Mouse (Mus musculus) forebrain, embryonic 16.5 days (tissue): ENCODE data around the gene Fgf22. TPM values are rescaled to one million over a fixed set of nuclear protein-coding genes. Genes with fewer than 3 reads are reported as not detected.

Experiments used
- ATAC-seq: fragments of 200-750 bp; cut with Nextera tagmentation; 2 replicates; pipeline ENCODE4 v1.8.0; 2017; ENCODE audit warnings: mild to moderate bottlenecking, moderate library complexity
- H3K27ac ChIP-seq: fragments of 300-500 bp; sonication (generic); 2 replicates; pipeline ENCODE4 v1.5.1; 2014; ENCODE audit warnings: low read length, control low read depth
- H3K27me3 ChIP-seq: fragments of 300-500 bp; sonication (generic); replicated peaks from 2 replicates; pipeline ENCODE4 v1.6.1; 2014; ENCODE audit warnings: low read length; ENCODE audit not compliant: control insufficient read depth, insufficient read depth
- H3K36me3 ChIP-seq: fragments of 300-500 bp; sonication (generic); 2 replicates; pipeline ENCODE4 v1.6.1; 2014; ENCODE audit not compliant: control insufficient read depth, insufficient read depth
- H3K4me1 ChIP-seq: fragments of 300-500 bp; sonication (generic); replicated peaks from 2 replicates; pipeline ENCODE4 v1.6.1; 2014; ENCODE audit warnings: low read length; ENCODE audit not compliant: control insufficient read depth, insufficient read depth
- H3K4me2 ChIP-seq: fragments of 300-500 bp; sonication (generic); 2 replicates; pipeline ENCODE4 v1.6.1; 2014; ENCODE audit warnings: mild to moderate bottlenecking, low read length, control low read depth
- H3K4me3 ChIP-seq: fragments of 300-500 bp; sonication (generic); replicated peaks from 2 replicates; pipeline ENCODE4 v1.5.1; 2014; ENCODE audit warnings: mild to moderate bottlenecking, low read length, control low read depth
- H3K9ac ChIP-seq: fragments of 300-500 bp; sonication (generic); replicated peaks from 2 replicates; pipeline ENCODE4 v1.6.1; 2014; ENCODE audit warnings: low read depth, low read length, control low read depth
- H3K9me3 ChIP-seq: fragments of 300-500 bp; sonication (generic); 2 replicates; pipeline ENCODE4 v1.6.1; 2016; ENCODE audit warnings: low read length; ENCODE audit not compliant: control insufficient read depth
- WGBS: fragments of 180-500 bp; shearing (Covaris S2); extraction: QIAGEN DNeasy Blood & Tissue Kit; methylation state at CpG from one replicate; pipeline ENCODE4 v1.1.7; 2014; 5-methylcytosine and 5-hydroxymethylcytosine counted together
- polyA plus RNA-seq: library from polyadenylated mRNA; unstranded; fragments of >200 nt; fragmentation: Nextera tagmentation; extraction: Ambion mirVana; gene quantifications from 2 replicates; pipeline ENCODE4 v1.2.1, GENCODE M21; 2015

The Fgf22 gene
- polyA plus RNA-seq, 1 experiment from 2014 or later: 0.73 TPM

DNA sequence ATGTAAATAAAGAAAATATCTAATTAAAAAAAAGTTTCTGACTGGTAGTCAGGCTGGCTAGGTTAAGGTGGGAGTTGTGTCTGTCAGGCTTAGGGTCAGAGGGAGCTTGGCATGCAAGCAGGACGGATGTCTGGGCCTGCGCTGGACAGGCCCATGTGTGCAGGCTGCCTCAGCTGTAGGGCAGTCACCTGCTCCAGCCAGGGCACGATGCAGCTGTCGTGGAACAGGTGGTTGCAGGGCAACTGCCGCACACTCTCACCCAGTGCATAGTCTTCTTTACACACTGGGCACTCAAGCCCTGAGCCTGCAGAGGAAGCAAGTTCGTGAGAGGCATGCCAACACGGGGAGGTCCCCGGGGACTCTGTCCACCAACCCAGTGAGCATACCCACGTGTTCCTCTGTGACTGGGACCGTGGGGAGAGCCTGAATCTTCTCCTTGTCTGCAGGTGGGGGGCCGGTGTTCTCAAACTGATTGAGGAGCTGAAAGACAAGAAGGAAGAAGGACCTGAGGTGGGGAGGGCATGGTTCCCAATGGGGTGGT is 5.8 kb downstream of the Fgf22 start:
- H3K4me2 ChIP-seq: no peak overlapping the region
- no peak overlapping the region for H3K9ac ChIP-seq
- H3K4me3 ChIP-seq: no peak overlapping the region
- no peak overlapping the region for H3K27ac ChIP-seq
- H3K9me3 ChIP-seq: no peaks in the 10 kb centered on the region
- ATAC-seq: no peak
- H3K4me1 ChIP-seq: peaks cover 13% of the 10 kb centered on the region
- H3K27me3 ChIP-seq: no peaks in the 10 kb centered on the region
- H3K36me3 ChIP-seq: peaks cover 31% of the 10 kb centered on the region
- WGBS: 98% methylated on average over 11 of the region's 11 CpGs

DNA sequence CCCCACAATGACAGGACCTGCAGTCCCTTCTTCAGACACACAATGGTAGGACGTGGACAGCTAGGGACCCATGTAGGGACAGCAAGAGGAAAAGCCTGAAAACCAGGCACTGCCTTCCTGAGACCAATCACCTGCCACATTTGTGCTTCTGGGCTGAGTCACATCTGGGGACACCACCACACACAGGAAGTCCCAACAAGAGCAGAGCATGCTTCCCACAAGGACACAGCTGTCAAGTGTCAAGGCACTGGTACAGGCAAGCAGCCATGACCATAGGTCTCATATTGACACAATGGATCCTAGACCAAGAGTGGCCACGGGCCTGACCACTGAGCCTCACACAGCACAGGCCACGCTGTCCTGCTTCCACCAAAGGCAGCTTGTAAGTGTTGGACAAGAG is 8.0 kb downstream of the Fgf22 start:
- H3K9me3 ChIP-seq: no peaks in the 10 kb centered on the region
- H3K4me1 ChIP-seq: peaks cover 23% of the 10 kb centered on the region
- H3K27ac ChIP-seq: no peak overlapping the region
- 91% methylated on average over 3 of the region's 3 CpGs for WGBS
- H3K36me3 ChIP-seq: peaks cover 28% of the 10 kb centered on the region
- no peak for ATAC-seq
- no peak overlapping the region for H3K9ac ChIP-seq
- H3K4me3 ChIP-seq: no peak overlapping the region
- no peaks in the 10 kb centered on the region for H3K27me3 ChIP-seq
- no peak overlapping the region for H3K4me2 ChIP-seq

DNA sequence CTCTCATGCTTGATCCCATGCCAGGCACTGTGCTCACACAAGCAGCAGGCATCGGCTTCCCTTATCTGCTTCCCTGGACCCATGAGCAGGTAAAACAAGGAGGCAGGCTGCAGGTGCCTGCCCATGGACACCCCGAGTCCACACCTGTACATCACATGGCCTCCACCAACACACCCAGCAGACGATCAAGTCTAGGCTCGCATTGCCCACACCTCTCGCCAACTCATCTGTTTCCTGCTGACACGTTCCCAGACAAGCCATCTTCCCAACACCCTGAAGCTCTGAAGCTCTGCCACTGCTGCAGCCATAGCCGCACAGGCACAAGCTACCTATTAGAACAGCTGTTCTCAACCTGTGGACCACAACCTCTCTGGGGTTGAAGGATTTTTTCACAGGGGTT is 9.4 kb downstream of the Fgf22 start:
- H3K36me3 ChIP-seq: peaks cover 17% of the 10 kb centered on the region
- peaks cover 31% of the 10 kb centered on the region for H3K4me1 ChIP-seq
- H3K27me3 ChIP-seq: no peaks in the 10 kb centered on the region
- no peak overlapping the region for H3K9ac ChIP-seq
- no peak overlapping the region for H3K4me3 ChIP-seq
- WGBS: 89% methylated on average over 7 of the region's 7 CpGs
- ATAC-seq: no peak
- no peak overlapping the region for H3K27ac ChIP-seq
- no peaks in the 10 kb centered on the region for H3K9me3 ChIP-seq
- no peak overlapping the region for H3K4me2 ChIP-seq

DNA sequence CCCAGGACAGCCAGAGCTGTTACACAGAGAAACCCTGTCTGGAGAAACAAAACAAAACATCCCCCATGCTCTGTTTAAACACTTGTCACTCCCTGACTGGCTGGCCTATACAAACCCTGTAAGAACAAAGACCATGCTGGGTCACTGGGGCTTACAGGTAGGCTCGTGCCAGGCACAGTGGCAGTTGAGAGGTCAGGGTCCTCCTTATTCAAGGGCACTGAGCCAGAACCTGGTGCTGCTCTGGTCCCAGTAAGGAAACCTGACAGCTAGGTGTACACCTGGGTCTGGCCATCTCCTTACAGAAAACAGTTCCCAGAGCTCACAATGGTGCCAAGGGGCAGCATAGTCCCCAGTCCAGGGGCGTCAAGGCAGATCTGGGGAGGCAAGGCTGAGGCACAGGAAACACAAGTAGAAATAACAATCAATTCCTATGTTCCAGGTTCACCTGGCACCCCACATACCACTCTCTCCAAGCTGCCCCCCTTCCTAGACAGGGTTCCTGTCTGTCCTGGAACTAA is 10.4 kb downstream of the Fgf22 start:
- Histone ChIP-seq H3K4me3 (peak overlapping the region; percentile 94), H3K9ac (peak overlapping the region; percentile 94), H3K4me2 (peak overlapping the region; percentile 71), H3K27ac (no peak overlapping the region), H3K4me1 (peaks cover 31% of the 10 kb centered on the region), H3K9me3 (no peaks in the 10 kb centered on the region), H3K36me3 (peaks cover 15% of the 10 kb centered on the region), H3K27me3 (no peaks in the 10 kb centered on the region)
- 57% methylated on average over 2 of the region's 2 CpGs for WGBS
- no peak for ATAC-seq

DNA sequence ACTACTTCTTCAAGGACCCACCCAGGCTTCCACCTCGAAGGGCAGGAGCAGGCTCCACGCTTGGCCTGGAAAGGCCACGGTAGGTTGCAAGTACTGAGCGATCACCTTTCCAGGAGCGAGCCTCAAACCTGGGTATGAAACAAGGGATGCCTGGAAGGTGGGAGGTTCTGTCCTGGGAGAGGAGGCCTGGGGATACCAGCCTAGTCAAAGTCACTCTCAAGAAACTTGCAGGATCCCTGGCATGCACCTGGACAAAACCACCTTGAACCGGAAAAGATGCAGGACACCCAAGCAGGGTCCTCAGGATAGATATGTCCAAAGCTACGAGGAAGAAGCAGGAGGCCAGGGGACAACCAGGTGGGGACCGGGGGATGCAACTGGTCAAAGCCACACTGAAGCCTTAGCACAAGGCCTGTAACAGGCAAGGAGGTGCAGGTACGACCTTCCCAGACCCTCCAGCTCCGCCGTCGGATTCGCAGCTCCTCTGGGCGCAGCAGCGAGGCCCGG is 11.2 kb downstream of the Fgf22 start:
- Histone ChIP-seq H3K4me3 (peak overlapping the region; percentile 94), H3K9me3 (no peaks in the 10 kb centered on the region), H3K27me3 (no peaks in the 10 kb centered on the region), H3K36me3 (peaks cover 9% of the 10 kb centered on the region), H3K4me2 (peak overlapping the region; percentile 71), H3K9ac (peak overlapping the region; percentile 94), H3K4me1 (peaks cover 31% of the 10 kb centered on the region), H3K27ac (peak overlapping the region; percentile 95)
- no peak for ATAC-seq
- 6% methylated on average over 16 of the region's 16 CpGs for WGBS

DNA sequence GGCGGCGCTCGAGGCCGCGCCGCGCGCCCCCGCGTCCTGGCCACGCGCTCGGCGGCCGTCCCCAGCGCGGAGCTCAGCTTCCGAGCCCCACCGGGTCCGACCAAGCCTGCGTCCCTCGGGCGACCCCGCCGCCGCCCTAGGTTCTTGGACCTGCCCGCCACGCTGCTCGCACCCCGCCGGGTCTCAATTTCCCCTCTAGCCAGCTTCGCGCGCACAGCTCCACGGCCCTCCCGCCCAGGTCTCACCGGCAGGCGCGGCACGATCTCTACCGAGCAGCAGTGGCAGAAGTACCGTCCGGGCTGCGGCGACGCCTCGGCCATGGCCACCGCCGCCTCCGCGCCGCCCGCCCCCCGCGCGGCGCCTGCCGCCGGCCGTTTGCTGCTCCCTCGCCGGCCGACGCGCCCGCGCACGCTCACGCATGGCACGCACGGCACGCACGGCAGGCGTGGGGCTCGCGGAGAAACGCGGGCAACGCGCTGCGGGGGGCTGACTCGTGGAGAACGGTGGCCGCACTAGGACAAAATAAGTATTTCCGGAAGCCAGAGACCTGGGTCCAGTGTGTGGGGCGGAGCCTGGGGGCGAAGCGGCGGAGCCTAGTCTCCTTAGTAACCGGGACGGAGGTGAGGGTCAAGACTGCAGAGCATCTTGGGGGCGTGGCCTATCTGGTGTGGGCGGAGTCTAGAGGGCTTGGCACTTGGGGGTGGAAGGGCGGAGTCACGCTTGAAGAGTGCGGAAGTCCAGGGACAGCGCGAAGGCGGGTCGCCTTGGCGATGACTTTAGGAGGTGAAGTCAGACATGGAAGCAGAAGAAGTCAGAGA is 11.8 kb downstream of the Fgf22 start, which contains the start of gene Rnf126:
Gene Rnf126 (minus strand): TSS at position 445 of the 818 bp plus-strand sequence.
- Histone ChIP-seq H3K9ac (peak within 1 kb of the TSS; percentile 94), H3K4me2 (peak within 1 kb of the TSS; percentile 71), H3K4me1 (peaks cover 31% of the 10 kb centered on the region), H3K4me3 (peak within 1 kb of the TSS; percentile 94), H3K27ac (peak within 1 kb of the TSS; percentile 95), H3K36me3 (peaks cover 3% of the 10 kb centered on the region; the same call in 1 of the 2 replicates), H3K27me3 (no peaks in the 10 kb centered on the region), H3K9me3 (no peaks in the 10 kb centered on the region)
- under 1% methylated on average over 100 of the region's 101 CpGs for WGBS
- ATAC-seq: peak; percentile 82

DNA sequence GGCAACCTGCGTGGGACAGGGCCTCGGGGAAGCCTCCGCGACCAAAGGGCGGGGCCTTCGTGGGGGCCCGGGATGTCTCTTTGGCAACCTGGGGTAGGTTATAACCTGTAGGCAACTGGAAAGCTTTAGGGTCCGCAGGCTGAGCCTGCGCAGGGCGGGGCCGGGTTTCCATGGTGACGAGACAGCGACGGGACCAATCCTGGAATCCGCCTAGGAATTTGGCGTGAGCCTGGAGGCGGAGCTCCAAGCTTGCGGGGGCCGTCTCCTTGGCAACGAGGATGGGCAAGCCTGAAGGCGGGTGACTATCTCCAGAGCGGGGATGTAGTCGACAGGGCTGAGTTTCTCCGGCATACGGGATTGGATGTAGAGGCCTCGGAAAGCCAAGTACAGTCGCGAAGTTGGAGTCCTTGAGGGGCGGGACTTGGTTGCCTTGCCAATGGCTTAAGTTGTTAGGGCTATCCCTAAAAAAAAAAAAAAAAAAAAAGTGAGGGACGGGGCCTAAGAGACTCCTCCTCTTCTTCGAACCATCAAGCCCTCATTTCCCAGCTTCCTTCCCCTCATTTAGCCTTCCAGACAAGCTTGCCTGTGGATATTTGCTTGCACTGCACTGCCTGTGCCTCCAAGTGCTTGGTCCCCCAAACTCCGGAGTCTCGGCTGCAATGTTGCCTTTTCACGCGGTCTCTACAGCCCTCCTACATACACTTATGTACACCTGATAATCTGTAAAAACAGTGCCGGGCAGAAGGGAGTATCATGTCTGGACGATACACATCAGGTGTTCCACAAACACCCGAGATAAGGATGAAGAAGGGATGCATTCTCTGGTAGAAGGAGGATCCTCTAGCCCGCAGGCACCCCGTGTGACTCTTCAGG is 12.7 kb downstream of the Fgf22 start:
- peak overlapping the region; percentile 94; the same call in 1 of the 2 replicates for H3K9ac ChIP-seq
- peak overlapping the region; percentile 95 for H3K27ac ChIP-seq
- no peaks in the 10 kb centered on the region for H3K36me3 ChIP-seq
- peaks cover 31% of the 10 kb centered on the region for H3K4me1 ChIP-seq
- ATAC-seq: peak; percentile 85
- H3K4me2 ChIP-seq: peak overlapping the region; percentile 71
- H3K4me3 ChIP-seq: peak overlapping the region; percentile 94
- H3K9me3 ChIP-seq: no peaks in the 10 kb centered on the region
- WGBS: 11% methylated on average over 40 of the region's 40 CpGs
- no peaks in the 10 kb centered on the region for H3K27me3 ChIP-seq

DNA sequence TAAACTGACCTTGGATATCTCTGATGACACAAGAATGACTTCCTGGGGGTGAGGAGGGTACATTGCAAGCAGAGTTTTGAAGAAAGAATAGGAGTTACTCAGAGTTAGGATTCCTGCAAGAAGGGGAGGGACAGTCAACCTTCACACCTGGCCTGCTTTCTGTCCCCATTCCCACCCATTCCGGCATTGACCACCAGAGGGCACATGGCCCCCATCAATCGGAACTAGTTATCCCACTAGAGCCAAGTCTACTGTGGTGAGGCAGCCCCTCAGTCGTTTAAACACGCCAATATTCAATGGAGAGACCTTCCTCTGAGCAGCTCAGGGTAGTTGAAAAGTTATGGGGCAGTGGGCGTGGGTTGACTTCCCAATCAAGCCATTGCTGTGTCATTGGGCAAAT is 13.5 kb downstream of the Fgf22 start:
- 0% methylated on average over 5 of the region's 5 CpGs for WGBS
- no peak overlapping the region for H3K4me3 ChIP-seq
- no peak for ATAC-seq
- H3K4me1 ChIP-seq: peaks cover 31% of the 10 kb centered on the region
- no peak overlapping the region; the same call in 1 of the 2 replicates for H3K4me2 ChIP-seq
- no peak overlapping the region for H3K27ac ChIP-seq
- H3K9ac ChIP-seq: no peak overlapping the region
- H3K27me3 ChIP-seq: no peaks in the 10 kb centered on the region
- H3K36me3 ChIP-seq: no peaks in the 10 kb centered on the region
- no peaks in the 10 kb centered on the region for H3K9me3 ChIP-seq
